Mouse (Mus musculus): ENCODE data around the gene Tspan32. TPM values are rescaled to one million over a fixed set of nuclear protein-coding genes. Genes with fewer than 3 reads are reported as not detected.

Tspan32 gene
- total RNA-seq, 4 experiments from 2014 or later: 1.1 to 2.3 (median 1.7) TPM

DNA sequence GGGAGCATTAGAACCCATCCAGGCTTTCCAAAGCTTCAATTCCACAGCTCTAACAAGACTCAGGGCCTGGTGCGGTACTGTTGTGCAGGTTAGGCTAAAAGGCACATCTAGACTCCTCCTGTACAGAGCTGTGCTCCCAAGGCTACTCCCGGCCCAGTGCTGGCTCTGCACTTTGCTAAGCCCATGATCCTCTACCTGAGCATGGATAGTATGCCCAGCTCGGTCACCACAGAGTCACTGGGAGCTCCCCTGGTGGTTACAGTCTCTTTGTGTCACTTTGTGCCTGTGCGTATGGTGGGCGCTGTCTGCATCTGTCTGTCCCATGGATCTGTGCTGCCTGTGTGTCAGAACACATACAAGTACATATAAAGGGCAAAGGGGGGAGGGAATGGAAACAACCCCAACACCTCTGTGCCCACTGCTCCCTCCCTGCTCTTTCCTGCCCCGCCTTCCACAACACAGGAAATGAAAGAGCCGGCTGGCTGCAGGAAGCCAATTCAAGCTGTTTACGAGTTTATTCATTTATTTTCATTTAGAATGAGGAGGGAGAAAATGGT, 3.6 kb downstream of the Tspan32 start:
- DNase-seq: no peak

DNA sequence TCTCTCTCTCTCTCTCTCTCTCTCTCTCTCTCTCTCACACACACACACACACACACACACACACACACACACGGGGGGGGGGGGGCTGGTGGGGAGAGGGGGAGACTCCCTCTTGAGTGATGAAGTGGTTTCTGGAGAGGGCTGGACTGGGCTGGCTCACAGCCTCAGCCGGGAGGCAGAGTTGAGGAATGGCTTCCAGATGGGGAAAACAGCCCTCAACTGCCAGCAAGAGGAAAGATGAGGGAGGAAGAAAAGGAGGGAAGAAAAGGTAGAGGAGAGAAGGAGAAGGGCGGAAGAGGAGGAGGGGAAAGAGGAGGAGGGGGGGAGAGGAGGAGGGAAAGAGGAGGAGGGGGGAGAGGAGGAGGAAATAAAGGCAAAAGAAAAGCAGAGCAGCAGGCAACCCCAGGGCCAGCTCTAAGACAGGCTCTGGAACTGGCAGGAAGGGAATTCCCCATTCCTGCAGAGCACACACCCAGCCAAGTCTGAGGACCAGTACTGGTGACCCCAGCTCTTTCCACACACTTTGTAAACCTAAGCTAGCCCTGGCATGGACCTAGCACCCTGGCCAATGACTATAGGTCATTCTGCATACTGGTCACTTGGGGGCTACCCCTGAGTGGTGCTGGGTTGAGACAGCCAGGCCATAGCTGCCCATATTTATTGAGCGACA, 4.3 kb downstream of the Tspan32 start:
- DNase-seq: no peak

DNA sequence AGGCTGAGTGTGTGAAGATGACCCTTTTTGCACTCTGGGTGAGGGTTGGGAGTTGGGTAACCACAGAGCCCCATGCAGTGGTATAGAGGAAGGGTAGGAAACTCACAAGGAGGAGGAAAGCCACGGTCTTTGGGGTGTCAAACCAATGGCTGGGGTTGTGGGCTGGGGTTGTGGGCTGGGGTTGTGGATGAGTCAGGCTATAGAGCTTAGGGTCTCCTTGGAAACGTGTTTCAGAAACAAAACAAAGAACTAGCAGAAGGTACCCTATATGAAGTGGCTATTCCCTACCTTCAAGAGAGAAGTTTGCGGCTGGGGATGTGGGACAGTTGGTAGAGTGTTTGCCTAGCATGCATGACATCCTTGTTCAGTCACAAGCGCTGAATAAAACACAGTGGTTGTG, 5.2 kb downstream of the Tspan32 start:
- no peak for DNase-seq

DNA sequence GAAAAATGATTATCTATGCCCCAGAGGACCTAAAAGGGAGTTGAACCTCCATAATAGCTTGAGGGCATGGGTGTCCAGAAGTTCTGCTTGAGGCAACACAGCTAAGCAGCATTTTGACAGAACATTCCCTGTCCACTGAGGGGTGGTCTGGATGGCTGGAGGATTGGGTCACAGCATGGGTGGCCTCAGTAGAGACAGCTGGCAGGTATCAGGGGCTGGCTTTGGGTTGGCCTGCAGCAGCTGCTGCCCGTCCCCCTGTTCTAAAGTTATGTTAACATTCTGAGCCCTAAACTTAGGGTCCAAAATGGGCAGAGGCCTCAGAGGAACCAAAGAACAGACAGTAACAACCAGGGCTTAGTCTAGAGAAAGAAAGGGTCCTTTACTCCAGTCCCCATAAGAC, 6.4 kb downstream of the Tspan32 start:
- no peak for DNase-seq

DNA sequence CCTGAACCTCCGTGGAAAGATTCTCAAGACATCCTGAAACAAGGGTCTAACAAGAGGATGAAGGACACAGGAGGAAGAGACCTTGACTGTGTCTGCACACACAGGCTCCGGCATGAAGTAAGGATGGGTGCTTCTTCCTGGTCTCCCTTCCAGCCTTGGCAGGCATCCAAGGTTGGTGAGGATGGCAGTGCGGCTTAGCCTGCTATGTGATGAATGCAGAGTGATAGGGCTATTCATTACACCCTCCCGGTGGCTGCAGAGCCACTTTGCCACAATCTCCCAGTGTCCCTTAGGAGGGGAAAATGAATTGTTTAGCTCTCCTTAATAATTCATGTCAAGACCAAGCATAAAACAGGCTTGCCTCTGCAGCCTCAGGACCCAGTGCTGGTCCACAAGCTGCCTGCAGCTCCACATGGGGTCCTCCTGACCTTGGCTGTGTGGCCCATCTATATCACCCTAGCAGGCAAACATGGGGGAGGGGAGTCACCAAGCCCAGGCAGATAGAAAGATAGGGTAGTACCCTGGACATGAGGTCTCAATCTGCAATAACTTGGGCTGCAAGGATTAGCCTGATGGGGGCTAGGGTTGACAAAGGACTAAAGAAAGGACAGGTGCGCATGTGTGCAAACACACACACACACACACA, 7.5 kb downstream of the Tspan32 start:
- no peak for DNase-seq

DNA sequence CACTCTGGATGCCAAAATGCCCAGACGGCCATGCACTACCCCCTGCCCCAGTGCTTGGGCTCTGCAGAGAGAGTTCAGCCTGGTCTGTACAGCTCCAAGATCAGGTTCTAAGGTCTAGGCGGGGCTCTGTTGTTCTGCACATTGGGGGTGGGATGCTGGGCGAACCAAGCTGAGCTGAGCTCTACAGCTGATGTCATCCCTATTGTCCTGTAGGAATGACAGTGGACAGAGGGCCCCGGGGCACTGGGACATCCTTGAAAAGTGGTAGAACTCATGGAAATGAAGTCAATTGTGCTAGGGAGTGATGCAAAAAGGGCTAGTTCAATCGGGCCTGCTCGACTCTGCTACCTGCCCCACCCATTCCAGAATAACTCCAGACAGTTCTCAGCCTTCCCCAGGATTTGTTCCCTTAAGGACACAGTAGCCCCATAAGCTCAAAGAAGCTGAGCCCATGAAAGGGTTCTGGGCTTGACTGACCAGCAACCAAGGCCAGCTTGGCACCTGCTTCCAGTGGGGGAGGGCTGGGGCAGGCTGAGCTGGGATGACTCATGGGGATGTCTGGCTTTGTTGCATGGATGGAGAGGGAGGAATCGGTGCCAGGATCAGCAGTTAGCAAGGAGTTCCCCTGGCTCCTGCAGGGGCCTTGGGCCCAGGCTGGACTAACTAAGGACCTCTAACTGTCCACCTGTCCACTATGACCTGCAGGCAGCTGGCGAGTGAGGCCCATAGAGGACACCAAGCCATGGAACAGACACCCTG, 8.8 kb downstream of the Tspan32 start:
- DNase-seq: peak; percentile 87

GRCm38 (mm10) chr7:143014862-143015659, 10.2 kb downstream of the Tspan32 start:
- DNase-seq: peak; percentile 62

DNA sequence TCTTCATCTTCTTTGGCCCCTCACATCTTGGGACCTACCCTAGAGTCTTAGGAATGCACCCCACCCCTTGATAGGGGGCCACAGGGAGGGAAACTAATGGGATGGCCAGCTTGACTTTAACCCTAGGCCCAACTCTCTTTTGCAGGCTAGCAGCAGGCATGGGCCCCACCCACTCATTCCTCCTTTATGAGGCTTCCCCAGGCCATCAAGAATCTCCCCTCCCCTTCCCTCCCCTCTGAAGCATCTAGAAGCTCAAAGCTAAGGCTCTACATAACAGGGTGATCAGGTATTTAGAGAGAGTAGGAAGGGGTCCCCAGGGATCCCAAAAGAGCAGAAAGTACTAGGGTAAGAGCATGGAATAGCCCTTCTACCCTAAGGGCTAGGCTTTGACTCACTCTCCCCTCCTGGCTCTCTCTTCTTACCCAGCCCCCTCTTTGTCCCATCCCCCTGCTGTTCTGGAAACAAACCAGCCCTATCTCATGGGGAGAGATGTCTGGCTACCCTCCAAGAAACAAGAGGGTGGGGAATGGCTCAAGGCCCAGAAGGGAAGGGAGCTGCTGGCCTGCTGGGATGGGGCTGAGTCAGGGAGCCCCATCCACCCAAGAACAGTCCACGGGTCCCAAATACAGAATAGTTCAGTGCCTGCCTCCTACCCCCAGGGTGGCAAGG, 11.0 kb downstream of the Tspan32 start:
- peak; percentile 71 for DNase-seq

GRCm38 (mm10) chr7:143016424-143017142, 11.7 kb downstream of the Tspan32 start:
- DNase-seq: no peak

GRCm38 (mm10) chr7:143017181-143017580, 12.3 kb downstream of the Tspan32 start:
- DNase-seq: no peak

DNA sequence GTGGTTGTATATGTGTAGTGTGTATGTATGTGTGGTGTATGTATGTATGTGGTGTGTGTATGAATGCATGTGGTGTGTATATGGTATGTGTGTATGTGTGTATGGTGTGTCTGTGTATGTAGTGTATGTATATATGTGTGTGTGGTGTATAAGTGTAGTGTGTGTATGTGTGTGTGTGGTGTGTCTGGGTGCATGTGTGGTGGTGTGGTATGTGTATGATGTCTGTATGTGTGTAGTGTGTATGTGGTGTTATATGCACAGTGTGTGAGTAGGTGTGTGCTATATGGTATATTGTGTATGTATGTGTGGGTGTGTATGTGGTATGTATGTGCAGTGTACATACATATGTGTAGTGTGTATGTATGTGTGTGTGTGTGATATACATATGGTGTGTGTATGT, 15.2 kb downstream of the Tspan32 start:
- no peak for DNase-seq

DNA sequence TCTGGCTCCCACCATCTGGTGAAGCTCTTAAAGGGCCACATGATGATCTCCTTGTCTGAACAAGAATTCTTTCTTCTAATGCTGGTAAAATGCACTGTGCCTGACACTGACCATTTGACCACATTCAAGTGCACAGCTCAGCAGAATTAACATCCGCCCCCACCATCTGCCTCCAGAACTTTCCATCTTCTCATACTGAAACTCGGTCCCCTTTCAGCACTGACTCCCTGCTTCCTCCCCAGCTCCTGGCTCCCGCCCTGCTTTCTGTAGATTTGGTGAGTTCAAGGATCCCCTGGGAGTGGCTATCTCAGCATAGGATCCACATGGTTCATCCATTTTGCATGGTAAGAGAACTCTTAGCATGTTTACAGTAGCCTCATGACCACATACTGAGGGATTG, 15.9 kb downstream of the Tspan32 start:
- no peak for DNase-seq

DNA sequence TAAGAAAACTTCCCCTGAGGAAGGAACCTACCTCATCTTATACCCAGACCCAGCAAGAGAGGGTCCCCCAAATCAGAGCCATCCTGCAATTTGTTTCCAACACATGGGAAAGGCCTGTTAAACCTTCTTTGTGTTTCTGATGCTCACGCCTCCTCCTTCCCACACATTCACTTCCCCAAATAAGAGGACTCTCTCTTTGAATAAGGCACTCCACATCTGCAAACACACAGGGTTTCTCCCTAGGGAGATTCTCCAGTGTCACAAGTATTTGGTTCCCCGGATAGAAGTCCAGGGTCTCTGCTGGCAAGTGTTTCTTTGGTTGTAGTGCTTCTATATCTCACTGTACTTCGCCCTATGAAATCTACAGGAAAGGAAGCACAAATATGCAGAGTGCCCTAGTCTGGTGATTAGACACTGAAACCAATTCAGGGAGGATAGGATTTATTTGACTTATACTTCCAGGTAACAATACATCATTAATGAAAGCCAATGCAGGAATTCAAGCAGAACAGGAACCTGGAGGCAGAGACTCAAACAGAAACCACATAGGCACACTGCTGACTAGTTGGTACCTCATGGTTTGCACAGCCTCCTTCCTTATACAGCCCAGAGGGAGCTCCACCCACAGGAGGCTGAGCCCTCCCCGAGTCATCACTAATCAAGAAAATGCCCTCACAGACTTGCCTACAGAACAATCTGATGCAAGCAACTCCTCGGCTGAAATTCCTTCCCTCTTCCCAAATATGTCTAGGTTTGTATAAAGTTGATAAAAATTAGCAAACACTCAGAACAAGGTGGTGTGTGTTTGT, 16.7 kb downstream of the Tspan32 start:
- no peak for DNase-seq

- no peak for DNase-seq
These were observed 18.7 kb downstream of the Tspan32 start for GRCm38 (mm10) chr7:143023499-143023898.

GRCm38 (mm10) chr7:143024293-143024692, 19.4 kb downstream of the Tspan32 start:
- no peak for DNase-seq

- no peak for DNase-seq
These were observed 20.6 kb downstream of the Tspan32 start for GRCm38 (mm10) chr7:143025496-143025895.

DNA sequence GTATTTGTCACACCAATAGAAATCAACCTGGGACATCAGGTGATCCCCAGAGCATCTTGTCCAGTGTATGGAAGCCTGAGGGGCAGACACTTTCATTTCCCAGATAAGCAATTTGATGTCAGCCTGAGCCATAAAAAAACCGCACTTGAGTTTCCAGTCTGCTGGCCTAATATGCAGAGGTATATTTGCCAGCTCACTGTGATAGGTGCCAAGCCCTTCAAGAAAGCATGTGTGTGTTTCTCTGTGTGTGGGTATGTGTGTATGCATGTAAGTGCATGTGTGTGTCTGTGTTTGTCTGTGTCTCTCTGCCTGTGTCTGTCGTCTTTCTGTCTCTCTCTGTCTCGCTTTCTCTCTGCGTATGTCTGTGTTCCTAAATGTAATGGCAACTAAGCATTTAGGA, 22.4 kb downstream of the Tspan32 start:
- DNase-seq: no peak

GRCm38 (mm10) chr7:143031816-143032215, 27.0 kb downstream of the Tspan32 start:
- no peak for DNase-seq

GRCm38 (mm10) chr7:143033581-143033980, 28.7 kb downstream of the Tspan32 start:
- DNase-seq: no peak

DNA sequence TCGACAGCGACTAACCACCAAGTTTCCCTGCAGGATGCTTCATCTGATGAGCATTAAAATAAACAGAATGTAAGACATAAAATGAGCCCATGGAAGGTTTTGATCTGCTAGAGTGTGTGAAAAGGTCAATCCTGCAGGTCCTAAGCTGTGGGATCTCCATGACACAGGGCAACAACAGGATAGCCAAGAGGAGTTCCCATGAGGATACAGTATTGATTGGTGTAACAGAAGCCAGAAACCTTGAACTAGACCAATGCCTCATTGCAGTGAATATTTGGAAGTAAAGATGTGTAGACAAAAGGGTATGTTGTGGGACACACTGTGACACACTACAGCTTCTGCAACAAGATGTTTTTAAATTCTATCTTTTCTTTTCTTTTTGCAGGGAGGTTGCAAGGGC, 29.3 kb downstream of the Tspan32 start:
- DNase-seq: no peak

All from adrenal gland, adult 8-10 months (tissue).